Mouse (Mus musculus) T-helper 2 cell (primary cell): Measurements from ENCODE around the gene Lrrc8e.

Experiments used
- in situ Hi-C: fragments of 300-600 bp; cut with MboI, MseI; formaldehyde crosslinking; loops from one replicate; pipeline ENCODE4 v1.15.1; 2025; ENCODE audit warnings: high pct_unique_total_duplicates

The Lrrc8e gene

DNA sequence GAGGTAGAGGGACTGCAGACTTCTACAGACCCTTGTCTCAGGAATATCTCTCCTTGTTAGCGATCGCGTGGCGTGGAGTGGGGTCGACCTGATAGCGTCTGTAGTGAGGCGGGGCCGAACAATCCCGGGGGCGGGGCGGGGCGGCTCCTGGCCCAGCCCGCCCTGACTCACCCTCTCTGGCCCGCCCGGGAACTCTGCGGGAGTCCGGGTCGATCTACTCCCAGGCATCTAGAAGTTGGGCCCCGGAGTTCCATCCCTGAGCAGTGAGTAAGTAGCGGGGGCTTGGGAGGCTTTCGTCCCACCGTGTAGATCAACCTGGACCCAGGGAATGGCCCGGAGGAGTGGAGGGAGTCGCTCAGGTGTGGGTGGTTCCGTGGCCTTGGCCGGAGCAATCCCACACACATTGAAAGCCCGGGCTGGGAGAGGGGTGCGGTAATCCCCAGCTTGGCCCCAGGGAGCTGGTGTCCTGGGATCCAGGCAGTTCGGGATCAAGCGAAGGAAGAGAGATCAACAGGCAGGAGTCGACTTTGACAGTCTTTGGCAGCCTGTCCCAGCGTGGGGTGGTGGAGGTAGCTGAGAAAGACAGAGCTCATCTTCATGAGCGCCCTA, at the start of gene Lrrc8e:
Lrrc8e (plus strand) TSS at position 89 of the 609 bp plus-strand sequence.
- in situ Hi-C loops = loop anchor here (10.0 kb wide), 1 partner anchor 62 kb away; the partner anchor contains the start of gene Evi5l

DNA sequence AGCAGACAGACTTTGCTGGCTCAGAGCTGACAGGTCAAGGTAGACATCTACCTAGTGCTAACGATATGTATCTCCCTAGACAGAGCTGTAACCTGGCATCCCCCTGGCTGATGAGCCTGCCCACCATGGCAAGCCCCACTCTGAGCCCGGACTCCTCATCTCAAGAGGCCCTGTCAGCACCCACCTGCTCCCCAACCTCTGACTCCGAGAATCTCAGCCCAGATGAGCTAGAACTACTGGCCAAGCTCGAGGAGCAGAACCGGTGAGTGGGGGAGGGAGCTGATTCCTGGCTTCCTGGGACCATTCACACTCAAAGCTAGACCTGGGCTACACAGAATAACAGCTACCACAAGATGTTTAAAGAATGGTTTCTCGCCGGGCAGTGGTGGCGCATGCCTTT, 43.2 kb upstream of the Lrrc8e start:
- in situ Hi-C loops = no loop called here

GRCm38 (mm10) chr8:4186151-4186550, 40.5 kb upstream of the Lrrc8e start:
- in situ Hi-C loops = no loop called here

- in situ Hi-C loops = no loop called here
These were observed 38.0 kb upstream of the Lrrc8e start for GRCm38 (mm10) chr8:4188605-4189004.

DNA sequence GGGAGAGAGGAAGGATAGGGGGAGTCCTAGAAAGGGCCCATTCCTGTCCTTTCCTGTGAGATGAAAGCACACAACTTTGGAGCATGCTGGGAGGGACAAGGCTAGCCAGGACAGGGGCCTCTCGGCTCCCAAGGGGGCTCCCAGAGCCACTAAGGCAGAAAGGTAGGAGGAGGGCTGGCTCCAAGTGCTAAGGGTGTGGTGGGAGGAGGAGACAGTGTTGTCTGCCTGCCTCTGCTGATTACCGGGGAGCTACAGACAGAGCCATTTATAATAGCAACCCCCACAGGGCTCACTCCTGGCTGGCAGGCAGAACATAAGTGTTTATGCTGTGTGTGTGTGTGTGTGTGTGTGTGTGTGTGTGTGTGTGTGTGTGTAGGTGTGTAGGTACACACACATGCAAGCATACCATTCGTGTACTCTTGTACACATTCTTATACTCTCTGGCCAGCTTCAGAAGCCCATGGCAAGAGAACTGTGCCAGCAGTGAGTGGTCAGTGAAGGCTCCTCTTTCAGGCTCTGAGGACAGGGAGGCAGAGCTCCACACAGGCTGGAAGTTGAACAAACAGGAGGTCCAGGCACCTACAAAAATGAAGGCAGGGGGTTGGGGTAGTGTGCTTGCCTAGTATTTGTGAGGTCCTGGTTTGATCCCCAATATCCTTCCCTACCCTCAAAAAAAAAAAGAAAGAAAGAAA, 37.5 kb upstream of the Lrrc8e start:
- in situ Hi-C loops = no loop called here

DNA sequence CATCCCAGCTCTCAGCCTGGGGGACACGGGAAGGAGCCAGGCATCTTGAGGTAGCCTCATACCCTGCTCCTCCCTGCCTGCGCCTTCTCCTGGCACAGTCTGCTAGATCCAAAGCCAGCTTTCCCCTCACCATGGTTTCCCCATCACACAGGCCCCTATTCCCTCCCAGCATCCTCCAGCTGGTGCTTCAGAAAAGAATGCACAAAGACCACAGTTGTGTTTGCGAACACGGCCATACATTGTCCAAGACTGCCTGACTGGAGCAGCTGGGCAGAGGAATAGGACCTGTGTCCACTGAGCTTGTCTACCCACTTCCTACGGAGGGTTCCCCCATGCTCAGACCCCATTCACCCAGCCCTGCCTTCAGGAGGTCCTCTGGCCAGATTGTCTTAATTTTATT, 34.3 kb upstream of the Lrrc8e start:
- in situ Hi-C loops = no loop called here

DNA sequence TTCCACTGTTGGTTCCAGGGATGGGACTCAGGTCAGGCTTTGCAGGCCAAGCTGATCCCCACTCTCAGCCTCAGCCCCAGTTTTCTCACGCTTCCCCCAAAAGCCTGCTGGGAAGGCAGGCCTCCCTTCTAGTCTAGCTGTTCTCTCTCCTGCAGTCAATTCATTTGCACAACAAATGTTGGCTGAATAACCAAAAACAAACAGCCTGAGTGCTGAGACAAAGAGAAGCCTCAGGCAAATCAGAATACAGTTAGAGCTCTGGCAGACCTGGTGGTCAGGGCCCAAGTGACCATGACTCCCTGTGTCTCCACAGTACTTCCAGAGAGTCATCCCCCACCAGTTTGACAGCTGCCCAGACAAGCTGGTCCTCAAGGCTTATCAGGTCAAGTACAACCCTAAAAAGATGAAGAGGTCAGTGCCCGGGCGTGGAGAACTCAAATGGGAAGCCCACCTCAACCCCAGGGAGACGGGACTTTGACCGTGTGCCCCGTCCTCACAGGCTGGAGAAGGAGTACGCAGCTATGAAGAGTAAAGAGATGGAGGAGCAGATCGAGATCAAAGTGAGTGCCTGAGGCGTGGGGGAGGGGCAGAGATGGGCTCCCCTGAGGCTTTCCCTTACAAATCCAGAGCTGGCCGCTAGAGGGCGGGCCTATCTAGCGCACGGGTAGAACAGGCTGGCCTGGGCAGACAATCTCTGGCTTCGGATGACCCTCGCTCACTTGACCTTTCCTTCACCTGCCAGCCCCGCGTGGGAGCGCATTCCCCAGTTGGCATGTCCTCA, 33.6 kb upstream of the Lrrc8e start:
- in situ Hi-C loops = no loop called here

DNA sequence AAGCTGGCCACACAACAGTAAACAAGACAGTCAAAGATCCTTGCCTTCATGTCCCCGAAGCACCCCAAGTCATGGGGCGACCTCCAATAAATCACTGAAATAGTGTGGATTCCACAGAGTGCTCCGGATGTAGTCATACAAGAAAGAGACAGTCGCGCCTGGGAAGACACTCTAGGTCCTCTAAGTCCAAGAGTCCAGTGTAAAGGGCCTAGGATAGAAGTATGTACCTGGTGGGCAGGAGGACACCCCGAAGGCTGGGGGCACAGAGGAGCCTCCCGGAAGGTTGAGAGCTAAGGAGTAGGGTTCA, 33.1 kb upstream of the Lrrc8e start:
- in situ Hi-C loops = no loop called here

- in situ Hi-C loops = loop anchor here (10.0 kb wide), 1 partner anchor 63 kb away; no protein-coding TSS in a partner anchor
These were observed 25.3 kb upstream of the Lrrc8e start for GRCm38 (mm10) chr8:4201321-4201720.

DNA sequence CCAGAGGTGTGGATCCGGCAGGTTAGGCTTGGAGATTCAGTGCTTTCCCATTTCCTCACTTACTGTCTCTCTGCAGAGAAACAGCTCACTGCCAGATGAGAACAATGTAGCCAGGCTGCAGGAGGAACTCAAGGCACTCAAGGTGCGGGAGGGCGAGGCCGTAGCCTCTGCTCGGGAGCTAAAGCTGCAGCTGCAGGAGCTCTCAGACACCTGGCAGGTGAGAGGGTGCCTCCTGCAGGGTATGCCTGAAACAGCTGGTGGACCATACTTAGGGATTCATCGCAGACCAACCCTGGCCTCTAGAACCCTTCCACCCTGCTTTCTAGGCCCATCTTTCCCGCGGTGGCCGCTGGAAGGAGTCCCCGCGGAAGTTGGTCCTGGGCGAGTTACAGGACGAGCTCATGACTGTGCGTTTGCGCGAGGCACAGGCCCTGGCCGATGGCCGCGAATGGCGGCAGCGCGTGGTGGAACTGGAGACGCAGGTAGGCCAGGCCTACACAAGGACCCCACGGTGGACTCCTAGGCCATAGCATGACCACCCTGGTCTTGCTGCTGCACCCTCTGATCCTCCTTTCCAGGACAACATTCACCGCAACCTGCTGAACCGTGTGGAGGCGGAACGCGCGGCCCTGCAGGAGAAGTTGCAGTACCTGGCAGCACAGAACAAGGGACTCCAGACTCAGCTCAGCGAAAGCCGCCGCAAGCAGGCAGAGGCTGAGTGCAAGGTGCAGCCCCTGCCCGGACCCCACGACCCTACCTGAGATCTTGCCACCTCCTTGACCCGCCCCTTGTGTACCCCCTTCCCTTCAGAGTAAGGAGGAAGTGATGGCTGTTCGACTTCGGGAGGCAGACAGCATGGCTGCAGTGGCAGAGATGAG, 21.1 kb upstream of the Lrrc8e start:
- in situ Hi-C loops = loop anchor here (10.0 kb wide), 1 partner anchor 59 kb away; no protein-coding TSS in a partner anchor

- in situ Hi-C loops = loop anchor here (10.0 kb wide), 1 partner anchor 58 kb away; no protein-coding TSS in a partner anchor
These were observed 20.2 kb upstream of the Lrrc8e start for GRCm38 (mm10) chr8:4206182-4207015.

DNA sequence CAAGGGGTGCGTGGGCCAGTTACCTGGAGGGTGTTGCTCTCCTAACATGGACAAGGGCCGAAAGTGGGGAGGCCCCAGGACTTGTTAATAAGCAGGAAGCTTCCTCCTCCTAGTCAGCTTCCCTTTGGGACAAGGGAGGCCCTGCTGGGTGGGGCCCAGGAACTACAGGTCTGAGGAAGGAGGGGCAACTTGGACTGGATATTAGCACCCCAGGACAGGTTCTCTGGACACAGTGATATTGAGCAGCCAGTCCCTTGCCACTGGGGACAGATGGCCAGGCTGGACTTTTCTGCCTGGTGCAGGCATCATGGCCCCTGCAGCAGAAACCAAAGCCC, 19.6 kb upstream of the Lrrc8e start:
- in situ Hi-C loops = loop anchor here (10.0 kb wide), 1 partner anchor 58 kb away; no protein-coding TSS in a partner anchor

- in situ Hi-C loops = no loop called here
These were observed 15.5 kb upstream of the Lrrc8e start for GRCm38 (mm10) chr8:4211097-4211496.

DNA sequence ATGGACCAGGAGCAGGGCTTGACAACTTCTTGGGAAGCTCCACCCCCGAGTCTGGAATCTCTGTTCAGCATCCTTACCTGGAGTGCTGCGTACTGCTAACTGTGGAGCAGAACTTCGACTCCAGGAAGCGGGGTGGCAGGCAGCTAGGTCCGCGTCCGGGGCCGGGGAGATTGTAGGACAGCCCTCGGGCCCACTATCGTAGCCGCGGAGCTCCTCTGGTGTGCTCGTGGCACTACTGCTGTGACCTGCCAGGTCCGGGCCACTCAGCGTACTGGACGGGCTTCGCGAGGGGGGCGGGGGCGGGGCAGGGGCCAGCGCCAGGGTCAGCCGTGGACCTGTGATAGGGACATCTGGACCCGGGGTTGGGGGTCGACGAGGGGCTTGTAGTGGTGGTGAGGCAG, 13.8 kb upstream of the Lrrc8e start:
- in situ Hi-C loops = no loop called here

GRCm38 (mm10) chr8:4213210-4214005, 13.2 kb upstream of the Lrrc8e start:
- in situ Hi-C loops = no loop called here

DNA sequence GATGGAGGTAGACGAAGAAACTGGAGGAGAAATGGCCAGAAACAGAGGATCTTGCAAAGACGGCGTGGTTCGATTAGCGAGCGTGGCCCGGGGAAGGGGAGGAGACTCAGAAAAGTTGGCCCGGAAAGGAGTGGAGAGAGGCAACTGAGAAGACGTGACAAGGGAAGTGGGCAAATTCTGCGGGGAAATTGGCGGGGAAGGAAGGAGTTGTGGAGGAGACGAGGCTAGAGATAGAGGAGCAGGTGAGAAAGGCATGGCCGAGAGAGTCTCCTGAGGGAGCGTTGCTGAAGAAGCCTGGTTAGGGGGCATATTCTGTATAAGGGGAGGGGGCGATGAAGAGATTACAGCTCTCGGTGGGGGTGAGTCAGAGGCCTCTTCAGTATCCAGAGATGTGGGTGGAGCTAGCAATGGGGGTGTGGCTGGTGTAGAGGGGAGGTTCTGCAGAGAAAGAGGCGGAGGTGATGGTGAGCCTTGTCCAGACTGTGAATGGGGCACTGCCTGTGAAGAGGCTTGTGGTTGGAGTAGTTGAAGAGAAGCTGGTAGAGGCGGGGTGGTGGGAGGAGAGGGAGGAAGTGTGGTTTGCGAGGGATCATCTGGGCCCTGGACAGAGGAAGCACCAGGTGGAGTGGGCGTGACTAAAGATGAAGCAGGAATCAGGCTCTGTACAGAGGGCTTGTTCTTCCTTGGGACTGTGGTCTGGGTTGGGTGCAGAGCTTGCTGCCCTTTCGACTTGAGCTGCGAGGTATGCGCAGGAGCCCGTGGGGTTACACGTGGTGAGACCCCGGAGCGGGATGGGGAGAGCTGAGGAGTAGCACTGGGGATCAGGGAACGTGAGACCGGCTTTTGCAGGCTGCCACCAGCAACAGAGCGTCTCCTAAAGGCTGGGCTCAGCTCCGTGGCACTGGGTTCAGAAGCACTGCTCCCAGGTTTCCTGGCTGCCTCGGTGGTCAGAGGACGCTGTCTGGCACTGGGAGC, 12.3 kb upstream of the Lrrc8e start:
- in situ Hi-C loops = no loop called here

GRCm38 (mm10) chr8:4216296-4216695, 10.3 kb upstream of the Lrrc8e start:
- in situ Hi-C loops = no loop called here

GRCm38 (mm10) chr8:4216791-4217621, 9.6 kb upstream of the Lrrc8e start, which contains the start of gene Prr36:
Gene Prr36 (minus strand): TSS chr8:4217459.
- in situ Hi-C loops = no loop called here
